In the genomic region with DNA sequence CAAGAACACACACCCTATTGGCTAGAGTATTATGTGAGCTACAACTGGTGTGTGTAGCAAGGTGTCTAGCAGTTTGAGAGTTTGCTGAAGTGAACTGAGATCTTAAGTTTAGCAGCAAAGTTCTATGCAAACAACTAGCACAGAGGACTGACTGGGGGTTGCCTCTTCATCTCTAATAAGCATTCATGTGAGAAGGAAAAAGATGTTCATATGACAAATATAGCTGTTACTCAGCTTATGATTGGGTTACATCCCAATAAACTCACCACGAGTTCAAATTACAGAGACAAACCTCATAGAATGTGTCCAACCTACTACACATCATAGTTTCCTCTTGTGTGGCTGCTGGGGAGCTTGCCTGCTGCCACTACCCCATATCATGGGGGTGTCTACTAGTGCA, we compare ENCODE assay signal across 22 mouse cellular contexts.
DNase-seq lines count a peak whose midpoint lies in the region; ATAC-seq and TF ChIP-seq lines count a peak whose summit lies in the region.
"Had no signal": no experiment of that assay in that cellular context is flagged by ENCODE, and none has a peak within 500 bp of the region (broad histone marks: within the 10 kb centered on the region; RNA-seq: fewer than 3 reads in every experiment).

No protein-coding gene starts in this region.

- H3K27me3 ChIP-seq in heart, embryonic 13.5 days (replicated peaks): no peaks in the 10 kb centered on the region
- no peaks in the 10 kb centered on the region for H3K27me3 ChIP-seq in CH12.LX (replicated peaks)
- H3K27me3 ChIP-seq in embryonic facial prominence, embryonic 12.5 days: no peaks in the 10 kb centered on the region
- no peaks in the 10 kb centered on the region for H3K27me3 ChIP-seq in limb, embryonic 12.5 days
- H3K27me3 ChIP-seq: hindbrain, embryonic 15.5 days; liver, embryonic 12.5 days had no signal

- H3K36me3 ChIP-seq in heart, embryonic 13.5 days: no peaks in the 10 kb centered on the region
- H3K36me3 ChIP-seq in CH12.LX (replicated peaks in 1 of 2; ENCODE audit: control insufficient read depth in 1 of 2, insufficient read depth in 1 of 2, low read length in 1 of 2): no peaks in the 10 kb centered on the region
- H3K36me3 ChIP-seq in embryonic facial prominence, embryonic 12.5 days: no peaks in the 10 kb centered on the region
- no peaks in the 10 kb centered on the region for H3K36me3 ChIP-seq in limb, embryonic 12.5 days
- H3K36me3 ChIP-seq: hindbrain, embryonic 15.5 days; liver, embryonic 12.5 days had no signal

- H3K9me3 ChIP-seq in heart, embryonic 13.5 days: no peaks in the 10 kb centered on the region
- no peaks in the 10 kb centered on the region for H3K9me3 ChIP-seq in CH12.LX (replicated peaks; ENCODE audit: low read length)
- no peaks in the 10 kb centered on the region for H3K9me3 ChIP-seq in embryonic facial prominence, embryonic 12.5 days
- H3K9me3 ChIP-seq in limb, embryonic 12.5 days: no peaks in the 10 kb centered on the region
- H3K9me3 ChIP-seq: hindbrain, embryonic 15.5 days; liver, embryonic 12.5 days; megakaryocyte, embryonic 14.5 days had no signal

- no peaks in the 10 kb centered on the region for H3K79me2 ChIP-seq in CH12.LX (replicated peaks; ENCODE audit: control insufficient read depth, extremely low read depth, insufficient read depth, poor library complexity, severe bottlenecking)

- H3K4me2 ChIP-seq in heart, embryonic 13.5 days: no peak overlapping the region
- 0 out of 2 replicates have a peak overlapping the region, but pooled peaks have one; percentile 5 for H3K4me2 ChIP-seq in CH12.LX (ENCODE audit: insufficient read depth, low read depth, poor library complexity, severe bottlenecking)
- no peak overlapping the region for H3K4me2 ChIP-seq in embryonic facial prominence, embryonic 12.5 days (replicated peaks)
- H3K4me2 ChIP-seq in limb, embryonic 12.5 days: no peak overlapping the region
- H3K4me2 ChIP-seq: hindbrain, embryonic 15.5 days; liver, embryonic 12.5 days had no signal

- dilution Hi-C loops in CH12.LX (cut with MboI; ENCODE audit: extremely low pct_ligation_motif_present, extremely low pct_unique_long_range_greater_than_20kb, low sequenced_read_pairs): no loop called here

- peaks cover 57% of the 10 kb centered on the region for H3K4me1 ChIP-seq in heart, embryonic 13.5 days
- peaks cover 31 to 58% of the 10 kb centered on the region in 2 experiments for H3K4me1 ChIP-seq in CH12.LX (ENCODE audit: control insufficient read depth in 1 of 2, insufficient read depth in 2 of 2)
- peaks cover 40% of the 10 kb centered on the region for H3K4me1 ChIP-seq in embryonic facial prominence, embryonic 12.5 days
- H3K4me1 ChIP-seq in limb, embryonic 12.5 days (replicated peaks): peaks cover 58% of the 10 kb centered on the region

- in situ Hi-C loops in CH12.LX (cut with MboI; ENCODE audit: low pct_ligation_motif_present, low pct_unique_long_range_greater_than_20kb, low sequenced_read_pairs): no loop called here

- no peak for TF ChIP-seq POLR2A in CH12.LX (IDR thresholded peaks at IDR 0.05; ENCODE audit: low read depth, low read length)

- H3K27ac ChIP-seq in heart, embryonic 13.5 days (replicated peaks): peak overlapping the region; percentile 80
- 0 out of 2 replicates have a peak overlapping the region, but pooled peaks have one; percentile 78 for H3K27ac ChIP-seq in CH12.LX (ENCODE audit: insufficient read depth, low read depth)
- peak overlapping the region; percentile 96 for H3K27ac ChIP-seq in embryonic facial prominence, embryonic 12.5 days
- peak overlapping the region; percentile 94 for H3K27ac ChIP-seq in limb, embryonic 12.5 days
- H3K27ac ChIP-seq: hindbrain, embryonic 15.5 days; kidney, postnatal 0 days; liver, embryonic 12.5 days had no signal

- no peak; the same call in 1 of the 2 replicates for TF ChIP-seq EP300 in CH12.LX (IDR thresholded peaks at IDR 0.05; ENCODE audit: low read length)

- no peak for ATAC-seq in heart, embryonic 13.5 days (ENCODE audit: extremely low read depth, insufficient number of reproducible peaks, low FRiP score, low TSS enrichment)
- ATAC-seq in embryonic facial prominence, embryonic 12.5 days (ENCODE audit: insufficient number of reproducible peaks, insufficient read depth, low FRiP score, low TSS enrichment): no peak
- no peak for ATAC-seq in limb, embryonic 12.5 days (ENCODE audit: insufficient number of reproducible peaks, insufficient read depth, low FRiP score, low TSS enrichment, low read depth)
- ATAC-seq: activated CD4-positive, CD25-positive, alpha-beta regulatory T cell, adult 4 months; forebrain, embryonic 16.5 days; liver, embryonic 12.5 days; midbrain, embryonic 16.5 days had no signal

- DNase-seq in heart, postnatal 4 days: no peak
- peak; percentile 44 for DNase-seq in CH12.LX (ENCODE audit: extremely low read depth)
- no peak for DNase-seq in left cerebral cortex, adult 18-20 months (ENCODE audit: low spot score in 2 of 2)
- DNase-seq in spleen, postnatal 36 days (ENCODE audit: low spot score in 2 of 2): no peak
- no peak for DNase-seq in embryo, embryonic 11 days
- DNase-seq: adrenal gland, postnatal 10 days; cerebellum, adult 9-10 months; gastrocnemius, postnatal 25 days; kidney, adult 18-20 months; lung, adult 2 months; right cerebral cortex, postnatal 4 days; thymus, postnatal 14 days had no signal

- 69% methylated on average over 1 of the region's 1 CpGs for WGBS in heart, embryonic 13.5 days
- 86% methylated on average over 1 of the region's 1 CpGs for WGBS in embryonic facial prominence, embryonic 12.5 days
- WGBS in limb, embryonic 12.5 days: 92% methylated on average over 1 of the region's 1 CpGs

- no peak for TF ChIP-seq RAD21 in CH12.LX (IDR thresholded peaks at IDR 0.05; ENCODE audit: low read depth, low read length)

- no peak overlapping the region for H3K9ac ChIP-seq in heart, embryonic 13.5 days
- no peak overlapping the region; the same call in 1 of the 2 replicates for H3K9ac ChIP-seq in CH12.LX (ENCODE audit: insufficient read depth, low read depth)
- no peak overlapping the region for H3K9ac ChIP-seq in embryonic facial prominence, embryonic 12.5 days
- H3K9ac ChIP-seq in limb, embryonic 12.5 days (replicated peaks): no peak overlapping the region
- H3K9ac ChIP-seq: hindbrain, embryonic 15.5 days; liver, embryonic 12.5 days had no signal

- no peak for TF ChIP-seq CTCF in CH12.LX (conservative IDR thresholded peaks at IDR 0.05 in 1 of 2, IDR thresholded peaks at IDR 0.05 in 1 of 2; ENCODE audit: low read depth in 2 of 2, low read length in 2 of 2)

- H3K4me3 ChIP-seq in heart, embryonic 13.5 days: no peak overlapping the region
- H3K4me3 ChIP-seq in CH12.LX (replicated peaks in 1 of 3; ENCODE audit: low read depth in 2 of 3, low read length in 2 of 3, poor library complexity in 1 of 3): no peak overlapping the region
- H3K4me3 ChIP-seq in embryonic facial prominence, embryonic 12.5 days: no peak overlapping the region
- H3K4me3 ChIP-seq in limb, embryonic 12.5 days (replicated peaks): no peak overlapping the region
- H3K4me3 ChIP-seq: hindbrain, embryonic 15.5 days; liver, embryonic 12.5 days; megakaryocyte, embryonic 14.5 days had no signal

TF ChIP-seq in CH12.LX, 34 proteins besides CTCF, POLR2A, EP300 and RAD21:
- TF ChIP-seq ZMIZ1 (IDR thresholded peaks at IDR 0.05; ENCODE audit: low read depth, low read length) (no peak), JUN (IDR thresholded peaks at IDR 0.05; ENCODE audit: insufficient read depth, low read depth, low read length) (0 out of 2 replicates have a peak, but pooled peaks have one; percentile 17), JUND (conservative IDR thresholded peaks at IDR 0.05; ENCODE audit: low read depth, low read length) (peak; percentile 41; the same call in 1 of the 2 replicates), E2F4 (IDR thresholded peaks at IDR 0.05; ENCODE audit: insufficient replicate concordance, low read depth, low read length) (no peak), RCOR1 (conservative IDR thresholded peaks at IDR 0.05; ENCODE audit: low read depth, low read length) (no peak), MEF2A (IDR thresholded peaks at IDR 0.05; ENCODE audit: borderline replicate concordance, low read depth, low read length) (peak; percentile 90)
